Mouse (Mus musculus): ENCODE measurements at regions not wholly inside any gene's neighbourhood (a gene's known extent, or its start where the extent isn't known, plus 50 kb on each side); places are given as distances from the start of the nearest gene placed in this dataset.

DNA sequence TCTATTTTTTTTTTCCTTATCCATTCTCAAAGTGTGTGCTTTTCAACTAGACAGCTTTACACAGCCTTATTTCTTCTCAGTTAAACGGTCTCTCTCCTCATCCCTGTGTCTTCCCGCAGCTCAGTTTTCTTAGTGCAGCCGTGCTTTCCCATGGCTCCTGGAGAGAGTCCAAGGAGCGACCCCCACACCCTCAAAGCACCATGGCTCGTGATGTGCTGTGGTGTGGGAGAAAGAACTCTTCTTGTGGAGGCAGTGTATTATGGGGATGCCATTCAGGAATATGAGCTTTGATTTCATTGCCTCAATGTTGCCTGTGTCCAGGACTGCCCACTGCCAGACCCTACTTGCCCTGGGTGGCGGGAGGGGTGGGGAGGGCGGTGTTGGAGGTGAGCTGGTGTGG, 576.1 kb downstream of the Tmem182 start:
- TF ChIP-seq CTCF (IDR thresholded peaks at IDR 0.05; ENCODE audit: insufficient read depth, low read depth, low read length) (no peak), POLR2A (IDR thresholded peaks at IDR 0.05; ENCODE audit: insufficient read depth, low read depth, low read length) (no peak)
